ENCODE assay signal across 11 mouse cellular contexts in genomic region chr11:88989530-88989929, GRCm38 (mm10). TPM values are rescaled to one million over a fixed set of nuclear protein-coding genes. Genes with fewer than 3 reads are reported as not detected.
DNase-seq lines count a peak whose midpoint lies in the region; ATAC-seq and TF ChIP-seq lines count a peak whose summit lies in the region.
"Had no signal": no experiment of that assay in that cellular context is flagged by ENCODE, and none has a peak within 500 bp of the region (broad histone marks: within the 10 kb centered on the region; RNA-seq: fewer than 3 reads in every experiment).

No protein-coding gene starts in this region.

- H3K27ac ChIP-seq in gastrocnemius, adult 2 months = no peak overlapping the region
- H3K27ac ChIP-seq in liver, embryonic 16.5 days (ENCODE audit: low read length) = no peak overlapping the region
- no peak overlapping the region for H3K27ac ChIP-seq in neural tube, embryonic 15.5 days (replicated peaks)

- peak; percentile 75 for TF ChIP-seq CTCF in gastrocnemius, adult 2 months (IDR thresholded peaks at IDR 0.05)

- no peaks in the 10 kb centered on the region for H3K36me3 ChIP-seq in liver, embryonic 16.5 days (ENCODE audit: control insufficient read depth, insufficient read depth)
- H3K36me3 ChIP-seq in neural tube, embryonic 15.5 days = peaks cover 49% of the 10 kb centered on the region

- WGBS in liver, embryonic 16.5 days (ENCODE audit: insufficient replicate concordance) = 29% methylated on average over 5 of the region's 5 CpGs
- 81% methylated on average over 5 of the region's 5 CpGs for WGBS in neural tube, embryonic 15.5 days

- DNase-seq in gastrocnemius, adult 2 months = no peak
- DNase-seq in gastrocnemius, adult 8-10 months (ENCODE audit: low spot score in 2 of 2) = no peak
- peak; percentile 69 for DNase-seq in 3T3-L1 (ENCODE audit: low read depth, low spot score)
- peak; percentile 89 for DNase-seq in ZHBTc4 (ENCODE audit: low read depth, low spot score)
- DNase-seq in urinary bladder, postnatal 36 days (ENCODE audit: low spot score in 2 of 2) = no peak
- DNase-seq in layer of hippocampus, postnatal 36 days = no peak
- DNase-seq: heart, postnatal 14 days; right cerebral cortex, postnatal 4 days had no signal

- no peak overlapping the region for H3K4me2 ChIP-seq in liver, embryonic 16.5 days (ENCODE audit: low read depth, low read length)
- no peak overlapping the region for H3K4me2 ChIP-seq in neural tube, embryonic 15.5 days

- H3K4me1 ChIP-seq in liver, embryonic 16.5 days (ENCODE audit: control insufficient read depth, low read depth, low read length) = no peaks in the 10 kb centered on the region; the same call in 1 of the 2 replicates
- no peaks in the 10 kb centered on the region for H3K4me1 ChIP-seq in neural tube, embryonic 15.5 days

- H3K4me3 ChIP-seq in gastrocnemius, adult 2 months = no peak overlapping the region
- no peak overlapping the region for H3K4me3 ChIP-seq in liver, embryonic 16.5 days (ENCODE audit: low read depth, low read length)
- no peak overlapping the region for H3K4me3 ChIP-seq in neural tube, embryonic 15.5 days (replicated peaks)

- no peaks in the 10 kb centered on the region for H3K27me3 ChIP-seq in liver, embryonic 16.5 days (ENCODE audit: control insufficient read depth, insufficient read depth, low read depth, low read length)
- H3K27me3 ChIP-seq in neural tube, embryonic 15.5 days (replicated peaks) = no peaks in the 10 kb centered on the region

- peak; percentile 87 for ATAC-seq in liver, embryonic 16.5 days (ENCODE audit: low read depth)
- no peak for ATAC-seq in neural tube, embryonic 15.5 days (ENCODE audit: low FRiP score)

- no peaks in the 10 kb centered on the region for H3K9me3 ChIP-seq in liver, embryonic 16.5 days (replicated peaks; ENCODE audit: control insufficient read depth, low read length)
- H3K9me3 ChIP-seq in neural tube, embryonic 15.5 days (replicated peaks) = no peaks in the 10 kb centered on the region

- no peak overlapping the region for H3K9ac ChIP-seq in liver, embryonic 16.5 days (ENCODE audit: low read depth, low read length)
- H3K9ac ChIP-seq in neural tube, embryonic 15.5 days (replicated peaks) = no peak overlapping the region

- intact Hi-C loops in gastrocnemius, adult 2 months (cut with DNase I) = loop anchor here (1.0 kb wide), 1 partner anchor 50 kb away; no protein-coding TSS in a partner anchor

RNA-seq across cellular contexts. Expression of gene Trim25, which starts 9.6 kb away (rescaled TPM):
- total RNA-seq in gastrocnemius, adult 2 months (2021) = 1 to 10 TPM; 5.9 to 9.0 TPM
- 1 to 10 TPM; 4.1 to 8.3 (median 6.0) TPM for total RNA-seq in gastrocnemius, adult 8-10 months (2022)
- polyA plus RNA-seq in liver, embryonic 16.5 days (2015; fragmentation: Nextera tagmentation; extraction: Ambion mirVana) = 18.3 and 21.7 TPM in 2 replicates
- 5.5 and 13.7 TPM in 2 replicates for polyA plus RNA-seq in neural tube, embryonic 15.5 days (2015; fragmentation: Nextera tagmentation; extraction: Ambion mirVana)
- total RNA-seq in layer of hippocampus, postnatal 36 days (2021) = 1 to 10 TPM; 3.4 to 4.5 TPM

RNA-seq across cellular contexts. Expression of gene Coil, which starts 19.5 kb away (rescaled TPM):
- 1 to 10 TPM; 3.8 to 4.6 TPM for total RNA-seq in gastrocnemius, adult 2 months (2021)
- 1 to 10 TPM; 4.1 to 5.7 (median 4.4) TPM for total RNA-seq in gastrocnemius, adult 8-10 months (2022)
- polyA plus RNA-seq in liver, embryonic 16.5 days (2015; fragmentation: Nextera tagmentation; extraction: Ambion mirVana) = 3.0 and 3.4 TPM in 2 replicates
- 26.0 and 28.5 TPM in 2 replicates for polyA plus RNA-seq in neural tube, embryonic 15.5 days (2015; fragmentation: Nextera tagmentation; extraction: Ambion mirVana)
- 10 to 100 TPM; 17.5 to 19.4 TPM for total RNA-seq in layer of hippocampus, postnatal 36 days (2021)

RNA-seq across cellular contexts. Expression of gene Elobl, which starts 22.8 kb away (rescaled TPM):
- total RNA-seq in gastrocnemius, adult 2 months (2021) = not detected
- not detected for total RNA-seq in gastrocnemius, adult 8-10 months (2022)
- not detected in 2 replicates for polyA plus RNA-seq in liver, embryonic 16.5 days (2015; fragmentation: Nextera tagmentation; extraction: Ambion mirVana)
- not detected in 2 replicates for polyA plus RNA-seq in neural tube, embryonic 15.5 days (2015; fragmentation: Nextera tagmentation; extraction: Ambion mirVana)
- total RNA-seq in layer of hippocampus, postnatal 36 days (2021) = not detected
- total RNA-seq: heart, postnatal 14 days; liver, adult 2 months had no signal

RNA-seq across cellular contexts. Expression of gene Scpep1, which starts 34.3 kb away (rescaled TPM):
- total RNA-seq in gastrocnemius, adult 2 months (2021) = 10 to 100 TPM in 1 of 2 experiments, 1 to 10 TPM in 1; 6.1 to 11.2 TPM
- 1 to 10 TPM; 4.5 to 9.4 (median 6.0) TPM for total RNA-seq in gastrocnemius, adult 8-10 months (2022)
- 47.5 and 48.6 TPM in 2 replicates for polyA plus RNA-seq in liver, embryonic 16.5 days (2015; fragmentation: Nextera tagmentation; extraction: Ambion mirVana)
- 29.6 and 35.0 TPM in 2 replicates for polyA plus RNA-seq in neural tube, embryonic 15.5 days (2015; fragmentation: Nextera tagmentation; extraction: Ambion mirVana)
- total RNA-seq in layer of hippocampus, postnatal 36 days (2021) = 10 to 100 TPM; 12.9 to 13.1 TPM

Comparison
In these comparisons a context has a peak if more than half of its experiments do, and no peak if none do; other contexts are left out.
1. DNase-seq: peak in 3T3-L1 (single experiment) and ZHBTc4 (single experiment); none in gastrocnemius, adult 2 months (single experiment), gastrocnemius, adult 8-10 months (0 of 2), urinary bladder, postnatal 36 days (0 of 2) and layer of hippocampus, postnatal 36 days (0 of 2).